Mouse (Mus musculus): ENCODE data around the gene Kat6b.

The Kat6b gene

DNA sequence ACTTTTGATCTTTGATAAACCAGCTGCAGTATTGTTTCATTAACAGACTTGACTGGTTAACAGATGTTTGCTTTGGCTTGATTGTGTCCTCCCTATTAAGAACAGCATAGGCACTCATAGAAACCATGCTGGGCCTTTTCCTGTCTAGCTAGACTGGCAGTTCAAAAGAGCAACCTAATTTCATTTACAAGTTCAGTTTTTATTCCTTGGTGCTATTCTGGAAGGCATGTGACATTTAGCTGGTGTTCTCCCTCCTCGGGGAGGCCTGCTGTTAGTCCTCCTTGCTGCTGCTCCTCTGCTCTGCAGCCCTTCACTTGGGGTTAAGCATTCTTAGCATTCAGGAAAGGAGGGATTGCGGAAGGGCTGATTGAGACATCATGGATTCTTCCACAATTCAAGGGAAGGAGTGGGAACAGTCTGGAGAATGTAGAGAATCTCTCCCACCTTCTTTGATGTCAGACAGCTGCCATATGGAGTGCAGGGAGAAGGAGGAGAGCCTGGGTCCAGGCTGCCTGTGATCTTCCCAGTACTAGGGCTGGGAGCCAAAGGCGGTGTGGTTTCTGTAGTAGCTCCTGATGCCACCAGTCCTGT lies 42.7 kb downstream of the Kat6b start:
- DNase-seq = peak; percentile 54

- DNase-seq = no peak
Measured at GRCm38 (mm10) chr14:21525674-21526073, 44.4 kb downstream of the Kat6b start.

- DNase-seq = no peak
Measured at GRCm38 (mm10) chr14:21533566-21533965, 52.3 kb downstream of the Kat6b start.

- DNase-seq = no peak
Measured at GRCm38 (mm10) chr14:21534066-21534465, 52.8 kb downstream of the Kat6b start.

DNA sequence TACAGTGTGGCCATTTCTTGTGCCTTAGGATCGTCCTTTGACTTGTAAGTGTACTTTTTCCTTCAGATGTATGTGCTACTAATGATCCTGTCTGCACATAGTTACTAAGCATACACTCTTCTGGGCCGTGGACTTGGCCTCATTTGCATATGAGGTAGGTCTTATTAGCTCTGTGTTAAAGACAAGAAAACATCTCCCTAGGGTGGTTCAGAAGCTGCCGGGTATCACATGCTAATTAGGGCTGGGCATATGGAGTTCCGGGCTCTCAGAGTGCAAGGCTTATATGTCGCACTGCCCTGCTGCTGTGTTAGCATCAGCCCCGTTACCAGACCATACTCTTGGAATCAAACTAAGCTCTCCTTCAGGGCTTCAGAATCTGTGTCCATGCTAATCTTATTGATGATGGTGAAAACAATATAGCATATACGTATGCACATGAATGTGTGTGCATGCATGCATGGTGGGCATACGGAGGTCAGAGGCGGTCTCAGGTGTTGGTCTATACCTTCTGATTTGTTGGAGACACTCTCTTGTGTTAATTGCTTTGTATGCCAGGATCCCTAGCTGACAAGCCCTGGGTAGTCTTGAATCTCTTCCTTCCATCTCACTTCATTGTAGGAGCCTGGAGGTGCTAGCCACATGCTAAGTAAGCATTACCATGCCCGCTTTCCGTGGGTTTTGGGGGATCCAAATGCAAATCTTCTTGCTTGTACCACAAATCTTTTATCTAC lies 53.5 kb downstream of the Kat6b start:
- no peak for DNase-seq

GRCm38 (mm10) chr14:21536485-21537181 lies 55.4 kb downstream of the Kat6b start:
- no peak for DNase-seq

- no peak for DNase-seq
Measured at GRCm38 (mm10) chr14:21537838-21538237, 56.6 kb downstream of the Kat6b start.

GRCm38 (mm10) chr14:21539731-21540130 lies 58.5 kb downstream of the Kat6b start:
- DNase-seq = no peak

DNA sequence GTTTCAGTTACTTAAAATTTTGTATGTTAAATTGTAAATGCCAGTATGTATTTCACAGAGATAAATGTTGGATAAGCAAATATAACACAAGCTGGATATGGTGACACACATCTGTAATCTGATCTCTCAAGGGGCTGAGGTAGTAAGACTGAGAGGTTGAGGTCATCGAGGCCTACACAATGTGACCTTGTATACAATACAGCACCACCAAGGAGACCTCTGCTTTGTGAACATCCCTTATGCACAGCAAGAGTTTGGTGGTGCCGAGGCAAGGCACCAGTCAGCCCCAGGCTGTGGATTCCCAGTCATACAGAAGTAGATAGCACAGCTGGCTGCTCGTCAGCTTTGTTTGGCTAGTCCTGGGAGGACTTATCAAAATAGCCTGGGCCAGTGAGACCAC lies 59.1 kb downstream of the Kat6b start:
- DNase-seq = no peak

DNA sequence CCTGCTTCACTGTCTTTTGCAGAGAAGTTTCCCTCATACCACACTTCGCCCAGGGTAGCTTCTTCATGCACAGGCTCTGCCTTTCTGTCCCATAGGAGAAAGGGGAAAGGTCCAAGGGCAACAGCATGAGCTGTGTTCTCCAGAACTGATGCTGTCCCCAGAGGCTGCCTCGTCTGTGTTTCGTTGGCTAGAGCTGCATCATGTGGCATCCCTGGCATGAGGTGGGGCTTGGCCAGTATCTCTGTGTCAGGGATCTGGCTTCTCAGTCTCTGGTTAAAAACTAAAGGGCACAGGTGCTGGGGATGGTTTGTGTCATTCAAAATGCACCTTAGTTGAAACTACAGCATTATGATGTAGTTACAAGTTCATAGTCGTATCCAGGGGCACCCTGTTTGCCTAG lies 64.3 kb downstream of the Kat6b start:
- DNase-seq = no peak

DNA sequence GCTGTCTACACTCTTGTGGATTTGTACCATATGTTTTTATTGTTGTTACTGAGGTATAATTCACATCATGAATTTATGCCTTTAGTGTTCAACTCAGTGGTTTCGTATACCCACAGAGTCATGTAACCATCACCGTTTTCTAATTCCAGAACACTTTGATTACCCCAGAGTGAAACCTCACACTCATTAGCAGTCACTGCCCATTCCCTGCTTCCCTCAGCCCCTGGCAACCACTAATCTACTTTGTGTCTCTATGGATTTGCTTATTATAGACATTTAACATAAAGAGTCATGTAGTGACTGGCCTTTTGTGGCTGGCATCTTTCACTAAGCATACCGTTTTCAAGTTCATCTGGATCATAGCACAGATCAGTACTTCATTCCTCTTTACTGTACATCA lies 65.1 kb downstream of the Kat6b start:
- no peak for DNase-seq

GRCm38 (mm10) chr14:21547297-21547696 lies 66.1 kb downstream of the Kat6b start:
- no peak for DNase-seq

DNA sequence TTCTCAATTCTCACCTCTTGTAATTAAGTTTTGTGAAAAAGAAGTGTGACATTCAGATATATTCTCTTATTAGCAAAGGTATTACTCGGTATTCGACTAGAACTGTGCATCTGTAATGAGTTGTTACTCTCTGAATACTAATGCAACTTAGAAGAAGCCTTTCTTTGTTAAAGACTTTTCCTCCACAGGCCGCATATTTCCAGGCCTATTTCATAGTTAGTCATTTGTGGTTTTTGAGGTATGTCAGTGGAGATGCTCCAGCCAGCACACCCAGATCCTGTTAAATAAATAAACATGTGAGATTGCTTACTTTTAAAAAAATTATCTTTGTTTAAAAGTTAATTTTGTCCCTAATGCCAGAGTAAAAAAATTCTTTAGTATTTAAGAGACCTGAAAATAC lies 66.7 kb downstream of the Kat6b start:
- DNase-seq = no peak

DNA sequence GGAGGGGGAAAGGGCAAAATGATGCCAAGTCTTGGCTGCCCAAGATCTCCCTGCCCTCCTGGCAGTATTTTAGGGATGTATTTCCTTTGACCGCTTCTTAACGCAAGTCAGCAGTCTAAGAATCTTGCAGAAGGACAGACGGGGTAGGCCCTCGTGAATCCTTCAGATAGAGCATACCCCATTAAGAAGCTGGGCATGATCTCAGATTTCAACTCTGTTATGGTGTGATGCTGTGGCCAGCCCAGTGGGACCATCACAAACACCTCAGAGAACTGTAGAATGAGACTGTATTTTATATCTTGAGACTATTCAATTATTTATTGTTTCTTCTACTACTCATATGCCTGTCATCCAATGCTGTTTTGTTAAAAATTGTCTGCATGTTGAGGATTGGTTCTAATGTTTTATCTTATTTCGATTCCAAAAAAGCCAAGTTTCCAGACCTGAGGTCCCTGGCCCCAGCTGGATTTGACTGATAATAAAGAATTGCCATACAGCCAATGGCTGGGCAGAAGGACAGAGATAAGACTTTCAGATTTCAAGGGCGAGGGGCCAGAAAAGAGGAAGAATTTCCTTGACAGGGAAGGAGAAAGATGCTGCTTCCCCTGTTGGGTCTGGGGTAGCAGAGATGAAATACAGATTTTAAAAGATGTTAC lies 67.8 kb downstream of the Kat6b start:
- DNase-seq = no peak

GRCm38 (mm10) chr14:21549608-21550115 lies 68.4 kb downstream of the Kat6b start:
- DNase-seq = no peak

DNA sequence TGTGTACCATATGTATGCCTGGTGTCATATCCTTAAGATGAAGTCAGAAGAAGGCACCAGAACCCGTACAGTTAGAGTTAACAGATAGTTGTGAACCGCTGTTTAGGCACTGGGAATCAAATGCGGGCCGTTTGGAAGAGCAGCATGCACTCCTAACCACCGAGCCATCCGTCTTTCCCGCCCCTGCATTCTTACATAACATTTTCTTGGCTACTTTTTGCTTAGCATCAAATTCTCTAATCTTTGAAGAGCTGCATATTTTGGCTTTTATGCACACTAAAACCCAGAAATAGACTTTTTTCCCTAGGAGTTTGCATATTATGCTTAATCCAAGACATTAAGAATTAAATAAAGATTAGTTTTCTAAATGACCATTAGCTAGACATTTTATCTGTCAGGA lies 69.3 kb downstream of the Kat6b start:
- DNase-seq = no peak

- no peak for DNase-seq
Measured at GRCm38 (mm10) chr14:21551655-21552054, 70.4 kb downstream of the Kat6b start.

- DNase-seq = peak; percentile 28
Measured at GRCm38 (mm10) chr14:21552958-21553357, 71.7 kb downstream of the Kat6b start.

DNA sequence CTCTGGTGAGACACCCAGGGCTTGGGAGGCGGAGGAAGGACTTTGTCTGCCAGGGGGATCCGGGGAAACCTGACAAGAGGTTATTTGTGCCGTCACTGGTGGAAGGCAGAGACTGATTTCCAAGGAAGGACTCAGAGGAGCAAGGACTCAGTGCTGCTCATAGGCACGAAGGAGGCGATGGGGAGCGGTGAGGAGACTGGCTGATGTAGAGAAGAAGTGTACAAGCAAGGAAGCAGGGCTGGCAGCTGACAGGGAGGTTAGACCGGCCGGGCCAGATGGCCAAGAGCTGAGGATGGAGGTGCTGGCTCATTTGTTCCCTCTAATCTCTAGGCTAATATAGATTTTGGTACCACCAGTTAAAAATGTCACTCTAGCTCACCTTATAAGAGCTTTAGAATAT lies 72.8 kb downstream of the Kat6b start:
- no peak for DNase-seq

DNA sequence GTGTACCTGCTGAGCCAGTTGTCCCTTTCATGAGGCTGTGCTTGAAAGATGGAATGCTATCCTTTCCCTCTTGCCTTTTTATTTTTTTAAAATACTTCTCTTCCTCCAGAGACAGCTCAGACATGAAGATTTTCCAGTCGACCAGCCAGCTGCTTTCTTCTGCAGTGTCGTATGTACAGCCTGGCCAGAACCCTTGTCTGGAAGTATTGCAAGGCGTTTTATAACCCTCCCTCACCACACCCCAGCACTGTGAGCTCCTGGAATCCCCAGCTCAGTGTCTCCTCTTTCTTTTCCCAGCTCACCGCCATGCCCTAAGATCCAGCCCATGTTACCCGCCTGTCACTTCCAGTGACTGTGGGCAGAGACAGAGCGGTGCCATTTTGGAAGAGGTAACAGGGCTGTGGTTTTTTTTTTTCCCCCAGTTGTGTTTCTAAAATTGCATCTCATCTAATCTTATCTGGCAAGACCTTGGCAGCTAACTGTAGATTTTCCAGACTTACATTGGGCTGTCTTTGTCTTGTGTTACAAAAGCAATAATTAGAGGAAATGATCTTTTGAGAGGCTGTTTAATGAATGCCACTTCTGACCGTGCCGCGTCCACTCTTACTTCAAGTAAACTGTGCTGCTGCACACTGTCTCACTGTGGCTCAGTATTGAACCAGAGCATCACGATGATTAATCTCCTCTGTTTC lies 77.4 kb downstream of the Kat6b start:
- peak; percentile 22 for DNase-seq

DNA sequence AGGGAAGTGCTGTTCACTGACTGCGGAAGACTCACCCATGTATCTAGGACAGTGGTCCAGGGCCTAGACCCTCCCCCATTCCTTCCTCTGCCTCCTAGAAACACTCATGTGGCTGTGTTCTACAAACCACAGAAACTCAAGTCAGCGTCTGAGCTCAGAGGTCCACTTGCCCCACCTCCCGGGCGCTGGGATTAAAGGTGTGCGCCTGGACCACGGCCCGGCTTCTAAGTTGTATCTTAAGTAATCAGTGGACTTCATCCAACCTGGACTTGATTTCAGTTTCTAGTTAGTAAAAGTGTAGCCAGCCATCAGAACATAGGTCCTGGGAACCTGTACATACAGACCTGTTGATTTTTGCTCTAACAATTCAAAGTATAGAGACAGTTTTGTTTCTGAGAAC lies 78.2 kb downstream of the Kat6b start:
- peak; percentile 32 for DNase-seq

DNA sequence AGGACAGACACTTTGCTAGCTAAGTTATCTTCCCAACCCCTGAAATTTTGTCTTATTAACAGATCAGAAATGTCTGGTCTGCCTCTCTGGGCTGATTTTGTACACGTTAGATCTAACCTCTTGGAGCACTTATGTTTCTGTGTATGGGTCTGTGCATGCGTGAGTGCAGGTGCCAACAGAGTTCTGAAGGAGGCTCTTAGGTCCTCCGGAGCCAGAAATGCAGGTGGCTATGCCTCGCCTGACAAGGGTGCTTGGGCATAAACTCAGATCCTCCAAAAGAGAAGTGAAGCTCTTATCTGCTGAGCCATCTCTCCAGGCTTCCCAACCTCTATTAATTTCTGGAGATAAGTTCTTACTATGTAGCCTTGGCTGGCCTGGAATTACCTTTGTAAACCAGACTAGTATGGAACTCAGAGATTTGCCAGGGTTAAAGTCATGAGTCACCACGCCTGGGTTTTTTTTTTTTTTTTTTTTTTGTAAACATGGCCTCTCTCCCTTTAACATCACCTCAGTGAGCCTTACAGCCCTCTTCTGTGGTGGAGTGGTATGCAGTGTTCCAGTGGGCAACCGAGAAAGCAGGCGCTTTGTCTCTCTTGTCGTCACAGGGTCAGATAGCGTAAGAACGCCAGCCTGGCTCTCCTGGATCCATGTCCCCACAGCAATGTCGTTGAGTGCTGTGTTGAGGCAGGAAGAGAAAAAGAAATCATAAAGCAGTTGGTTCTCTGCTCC lies 79.4 kb downstream of the Kat6b start:
- DNase-seq = no peak

Data from lung, postnatal 14 days (tissue).